Mouse (Mus musculus) CH12.LX (cell line): ENCODE results near the gene Hnrnpa3. TPM values are rescaled to one million over a fixed set of nuclear protein-coding genes. Genes with fewer than 3 reads are reported as not detected.

Experiments used
- DNase-seq: peaks from one replicate; pipeline ENCODE4 v3.0.0-alpha.2; 2013; ENCODE audit errors: extremely low read depth
- H3K27ac ChIP-seq: 2 replicates; pipeline ENCODE4 v1.5.1; 2012; ENCODE audit warnings: low read depth, mild to moderate bottlenecking, control low read depth, moderate library complexity; ENCODE audit not compliant: insufficient read depth
- H3K27me3 ChIP-seq: replicated peaks from 2 replicates; pipeline ENCODE3; 2012; ENCODE audit warnings: inconsistent platforms
- H3K36me3 ChIP-seq, 2 experiments: replicated peaks in 1 of 2; 2 replicates each; pipeline versions ENCODE3 to v1.6.1; 2012; ENCODE audit warnings: inconsistent platforms in 1 of 2, low read length in 1 of 2, mild to moderate bottlenecking in 1 of 2, mixed read lengths in 1 of 2, moderate library complexity in 1 of 2; ENCODE audit not compliant: control insufficient read depth in 1 of 2, insufficient read depth in 1 of 2
- H3K4me1 ChIP-seq, 2 experiments: 2 replicates each; pipeline ENCODE4 v1.6.1; 2012; ENCODE audit warnings: inconsistent platforms in 1 of 2, moderate library complexity in 1 of 2; ENCODE audit not compliant: insufficient read depth in 2 of 2, control insufficient read depth in 1 of 2
- H3K4me2 ChIP-seq: 2 replicates; pipeline ENCODE4 v1.6.1; 2012; ENCODE audit warnings: low read depth, mild to moderate bottlenecking, control low read depth; ENCODE audit not compliant: poor library complexity, insufficient read depth, severe bottlenecking
- H3K4me3 ChIP-seq, 3 experiments: fragments of 150-350 bp in 1 of 3; sonication (generic) in 1 of 3; replicated peaks in 1 of 3; 2 replicates each; pipeline versions ENCODE3 to v1.5.1; 2011 to 2012; ENCODE audit warnings: low read depth in 2 of 3, low read length in 2 of 3, mild to moderate bottlenecking in 2 of 3, moderate library complexity in 2 of 3, control low read depth in 1 of 3, improper control_type of control experiment in 1 of 3, inconsistent platforms in 1 of 3, mixed read lengths in 1 of 3; ENCODE audit not compliant: poor library complexity in 1 of 3
- H3K79me2 ChIP-seq: replicated peaks from 2 replicates; pipeline ENCODE4 v1.6.1; 2012; ENCODE audit warnings: mild to moderate bottlenecking, moderate library complexity; ENCODE audit not compliant: control insufficient read depth, poor library complexity, insufficient read depth, severe bottlenecking; ENCODE audit errors: extremely low read depth
- H3K9ac ChIP-seq: 2 replicates; pipeline ENCODE4 v1.6.1; 2012; ENCODE audit warnings: low read depth, mild to moderate bottlenecking, control low read depth, moderate library complexity; ENCODE audit not compliant: insufficient read depth
- H3K9me3 ChIP-seq: replicated peaks from 2 replicates; pipeline ENCODE3; 2012; ENCODE audit warnings: low read length, inconsistent platforms, mixed read lengths
- BHLHE40 ChIP-seq: IDR thresholded peaks from 2 replicates; pipeline ENCODE4 v1.6.1; 2011; ENCODE audit warnings: mild to moderate bottlenecking, low read depth, low read length, improper control_type of control experiment
- CHD1 ChIP-seq: IDR thresholded peaks from 2 replicates; pipeline ENCODE4 v1.6.1; 2012; ENCODE audit warnings: low read depth, low read length, improper control_type of control experiment, inconsistent platforms
- E2F4 ChIP-seq: IDR thresholded peaks from 2 replicates; pipeline ENCODE4 v1.6.1; 2011; ENCODE audit warnings: low read depth, low read length, improper control_type of control experiment; ENCODE audit not compliant: insufficient replicate concordance
- ELF1 ChIP-seq: IDR thresholded peaks from 2 replicates; pipeline ENCODE4 v1.6.1; 2014; ENCODE audit warnings: low read depth, mild to moderate bottlenecking, inconsistent platforms, low read length, improper control_type of control experiment
- EP300 ChIP-seq: IDR thresholded peaks from 2 replicates; pipeline ENCODE4 v1.6.1; 2011; ENCODE audit warnings: low read length, improper control_type of control experiment
- GABPA ChIP-seq: IDR thresholded peaks from 2 replicates; pipeline ENCODE4 v1.6.1; 2012; ENCODE audit warnings: low read depth, low read length, improper control_type of control experiment, inconsistent platforms; ENCODE audit not compliant: insufficient replicate concordance
- HCFC1 ChIP-seq: IDR thresholded peaks from 2 replicates; pipeline ENCODE4 v1.6.1; 2012; ENCODE audit warnings: low read depth, mild to moderate bottlenecking, inconsistent platforms, low read length, improper control_type of control experiment
- IRF4 ChIP-seq: IDR thresholded peaks from 2 replicates; pipeline ENCODE4 v1.6.1; 2014; ENCODE audit warnings: low read depth, mild to moderate bottlenecking, inconsistent platforms, low read length, improper control_type of control experiment
- JUND ChIP-seq: conservative IDR thresholded peaks from 2 replicates; pipeline ENCODE4 v1.6.1; 2011; ENCODE audit warnings: low read depth, low read length, improper control_type of control experiment
- MAFK ChIP-seq: IDR thresholded peaks from 2 replicates; pipeline ENCODE4 v1.6.1; 2011; ENCODE audit warnings: low read length, improper control_type of control experiment; ENCODE audit not compliant: insufficient replicate concordance
- MAX ChIP-seq: IDR thresholded peaks from 2 replicates; pipeline ENCODE4 v1.6.1; 2011; ENCODE audit warnings: low read length, improper control_type of control experiment
- MAZ ChIP-seq: IDR thresholded peaks from 2 replicates; pipeline ENCODE4 v1.6.1; 2012; ENCODE audit warnings: low read depth, mild to moderate bottlenecking, inconsistent platforms, low read length, improper control_type of control experiment, moderate library complexity
- MEF2A ChIP-seq: IDR thresholded peaks from 2 replicates; pipeline ENCODE4 v1.6.1; 2014; ENCODE audit warnings: low read depth, mild to moderate bottlenecking, inconsistent platforms, low read length, improper control_type of control experiment, borderline replicate concordance
- MXI1 ChIP-seq: IDR thresholded peaks from 2 replicates; pipeline ENCODE4 v1.6.1; 2011; ENCODE audit warnings: mild to moderate bottlenecking, low read depth, low read length, improper control_type of control experiment
- MYC ChIP-seq: IDR thresholded peaks from 2 replicates; pipeline ENCODE4 v1.6.1; 2011; ENCODE audit warnings: low read depth, mild to moderate bottlenecking, improper control_type of control experiment, low read length
- NELFE ChIP-seq: IDR thresholded peaks from 2 replicates; pipeline ENCODE4 v1.6.1; 2011; ENCODE audit warnings: low read depth, low read length, improper control_type of control experiment
- NRF1 ChIP-seq: IDR thresholded peaks from 2 replicates; pipeline ENCODE4 v1.6.1; 2014; ENCODE audit warnings: low read depth, mild to moderate bottlenecking, inconsistent platforms, low read length, improper control_type of control experiment, moderate library complexity
- PAX5 ChIP-seq: IDR thresholded peaks from 2 replicates; pipeline ENCODE4 v1.6.1; 2012; ENCODE audit warnings: low read length, inconsistent platforms, mixed read lengths
- POLR2A ChIP-seq: IDR thresholded peaks from 2 replicates; pipeline ENCODE4 v1.6.1; 2011; ENCODE audit warnings: low read depth, mild to moderate bottlenecking, improper control_type of control experiment, low read length
- POLR2AphosphoS2 ChIP-seq: IDR thresholded peaks from 2 replicates; pipeline ENCODE4 v1.6.1; 2011; ENCODE audit warnings: low read depth, low read length, improper control_type of control experiment
- RCOR1 ChIP-seq: conservative IDR thresholded peaks from 2 replicates; pipeline ENCODE4 v1.6.1; 2012; ENCODE audit warnings: low read depth, mild to moderate bottlenecking, inconsistent platforms, low read length, improper control_type of control experiment
- SIN3A ChIP-seq: IDR thresholded peaks from 2 replicates; pipeline ENCODE4 v1.6.1; 2012; ENCODE audit warnings: low read length, improper control_type of control experiment, inconsistent platforms
- TBP ChIP-seq: conservative IDR thresholded peaks from 2 replicates; pipeline ENCODE4 v1.6.1; 2011; ENCODE audit warnings: low read depth, low read length, improper control_type of control experiment
- TCF12 ChIP-seq: IDR thresholded peaks from 2 replicates; pipeline ENCODE4 v1.6.1; 2014; ENCODE audit warnings: low read depth, mild to moderate bottlenecking, inconsistent platforms, low read length, improper control_type of control experiment
- UBTF ChIP-seq: IDR thresholded peaks from 2 replicates; pipeline ENCODE4 v1.6.1; 2012; ENCODE audit warnings: low read depth, mild to moderate bottlenecking, inconsistent platforms, low read length, improper control_type of control experiment, moderate library complexity
- USF1 ChIP-seq: IDR thresholded peaks from 2 replicates; pipeline ENCODE4 v1.6.1; 2014; ENCODE audit warnings: low read depth, mild to moderate bottlenecking, inconsistent platforms, low read length, improper control_type of control experiment
- ZC3H11A ChIP-seq: IDR thresholded peaks from 2 replicates; pipeline ENCODE4 v1.6.1; 2012; ENCODE audit warnings: low read depth, mild to moderate bottlenecking, inconsistent platforms, low read length, improper control_type of control experiment
- ZKSCAN1 ChIP-seq: IDR thresholded peaks from 2 replicates; pipeline ENCODE4 v1.6.1; 2012; ENCODE audit warnings: low read depth, inconsistent platforms, low read length, improper control_type of control experiment, borderline replicate concordance
- ZMIZ1 ChIP-seq: IDR thresholded peaks from 2 replicates; pipeline ENCODE4 v1.6.1; 2012; ENCODE audit warnings: low read depth, mild to moderate bottlenecking, inconsistent platforms, low read length, improper control_type of control experiment
- ZNF384 ChIP-seq: IDR thresholded peaks from 2 replicates; pipeline ENCODE4 v1.6.1; 2012; ENCODE audit warnings: low read depth, low read length, improper control_type of control experiment, inconsistent platforms
- dilution Hi-C: fragments of 300-500 bp; cut with MboI; formaldehyde crosslinking; loops from 2 replicates; pipeline ENCODE4 v1.14.3; 2020; ENCODE audit warnings: low sequenced_read_pairs; ENCODE audit not compliant: extremely low pct_unique_long_range_greater_than_20kb, extremely low pct_ligation_motif_present
- in situ Hi-C: fragments of 300-500 bp; cut with MboI; formaldehyde crosslinking; loops from 3 replicates; pipeline ENCODE4 v1.14.3; 2019; ENCODE audit warnings: low sequenced_read_pairs, low pct_ligation_motif_present, low pct_unique_long_range_greater_than_20kb, mixed read lengths
- polyA plus RNA-seq: library from polyadenylated mRNA; unstranded; fragments of >175 nt; gene quantifications from 2 replicates; pipeline ENCODE4 v1.2.1, GENCODE M21; 2012; ENCODE audit warnings: low read depth; ENCODE audit not compliant: insufficient read length
- total RNA-seq, 2 experiments: library from RNA; depleted of rRNA; stranded (reverse); fragments of 300-350 nt in 1 of 2; fragments of >200 nt in 1 of 2; gene quantifications; 2 replicates each; pipeline ENCODE4 v1.2.3; 2012 to 2014

The Hnrnpa3 gene
- total and polyA plus RNA-seq, 3 experiments: 83.1 to 373 (median 229) TPM

DNA sequence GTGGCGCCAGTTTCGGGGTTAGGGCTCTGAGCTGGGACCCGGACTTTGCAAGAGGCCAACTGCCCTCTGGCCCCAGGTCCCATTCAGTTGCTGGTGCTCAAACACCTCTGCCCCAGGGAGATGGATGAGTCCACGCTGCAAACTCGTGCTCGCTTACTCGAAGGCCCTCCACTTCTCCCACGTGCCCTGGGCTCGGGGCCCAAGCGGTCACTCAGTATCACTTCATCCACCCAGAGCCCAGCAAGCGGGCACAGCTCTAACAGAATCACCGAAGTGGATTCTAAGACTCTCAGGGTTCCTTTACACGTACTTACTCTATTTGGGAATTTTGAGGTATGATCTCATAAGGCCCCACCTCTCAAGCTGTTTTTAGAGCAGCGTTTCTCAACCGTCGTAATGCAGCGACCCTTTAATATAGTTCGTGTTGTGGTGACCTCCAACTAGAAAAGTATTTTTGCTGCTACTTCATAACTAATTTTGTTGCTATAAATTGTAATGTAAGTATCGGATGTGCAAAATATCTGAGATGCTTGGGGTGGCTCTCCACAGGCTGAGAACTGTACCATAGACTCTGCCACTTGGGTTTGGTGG lies 46.2 kb downstream of the Hnrnpa3 start:
- TF ChIP-seq MAZ (peak; percentile 66; the same call in 1 of the 2 replicates), TCF12 (0 out of 2 replicates have a peak, but pooled peaks have one; percentile 18), CHD1 (0 out of 2 replicates have a peak, but pooled peaks have one; percentile 77), MXI1 (peak; percentile 89), GABPA (no peak), NRF1 (no peak), USF1 (no peak), BHLHE40 (peak; percentile 57; the same call in 1 of the 2 replicates), NELFE (peak; percentile 36; the same call in 1 of the 2 replicates), ELF1 (no peak), MYC (peak; percentile 94), ZNF384 (no peak), MAX (peak; percentile 95), EP300 (0 out of 2 replicates have a peak, but pooled peaks have one; percentile 25), ZC3H11A (no peak), RCOR1 (no peak)
- no peak for DNase-seq

GRCm38 (mm10) chr2:75706435-75706834 lies 47.4 kb downstream of the Hnrnpa3 start:
- H3K36me3 ChIP-seq: peaks cover 0 to 11% of the 10 kb centered on the region in 2 experiments
- DNase-seq: no peak
- H3K79me2 ChIP-seq: peaks cover 23% of the 10 kb centered on the region
- in situ Hi-C loops (loop anchor here (10.0 kb wide), 1 partner anchor 58 kb away; no protein-coding TSS in a partner anchor), dilution Hi-C loops (no loop called here)
- peak overlapping the region; percentile 86 for H3K4me2 ChIP-seq
- H3K27ac ChIP-seq: peak overlapping the region; percentile 33; the same call in 1 of the 2 replicates
- peaks cover 8% of the 10 kb centered on the region for H3K9me3 ChIP-seq
- H3K27me3 ChIP-seq: no peaks in the 10 kb centered on the region
- H3K9ac ChIP-seq: peak overlapping the region; percentile 43; the same call in 1 of the 2 replicates
- H3K4me3 ChIP-seq: peak overlapping the region in 1 of 3 experiments; percentile 33
- H3K4me1 ChIP-seq: peaks cover 0 to 32% of the 10 kb centered on the region in 2 experiments; a peak in 3 of 4 replicates
- TF ChIP-seq MAX (peak; percentile 34; the same call in 1 of the 2 replicates), JUND (no peak), MEF2A (no peak), ZMIZ1 (no peak), POLR2AphosphoS2 (no peak), UBTF (no peak), MXI1 (no peak), TBP (no peak), SIN3A (no peak), ZKSCAN1 (no peak), NRF1 (no peak), USF1 (no peak), ZNF384 (no peak), MAFK (no peak), HCFC1 (no peak), BHLHE40 (peak; percentile 64), MYC (0 out of 2 replicates have a peak, but pooled peaks have one; percentile 51), PAX5 (no peak), IRF4 (peak; percentile 42; the same call in 1 of the 2 replicates), MAZ (no peak), TCF12 (no peak), POLR2A (0 out of 2 replicates have a peak, but pooled peaks have one; percentile 32), E2F4 (no peak)

More for the DNA sequence above, 46.2 kb downstream of the Hnrnpa3 start:
- Histone ChIP-seq H3K9ac (peak overlapping the region; percentile 68), H3K9me3 (peaks cover 8% of the 10 kb centered on the region), H3K27ac (peak overlapping the region; percentile 66), H3K36me3 (peaks cover 0 to 20% of the 10 kb centered on the region in 2 experiments), H3K4me2 (peak overlapping the region; percentile 40), H3K79me2 (peaks cover 33% of the 10 kb centered on the region), H3K27me3 (no peaks in the 10 kb centered on the region), H3K4me1 (peaks cover 3 to 43% of the 10 kb centered on the region in 2 experiments; a peak in 3 of 4 replicates), H3K4me3 (peak overlapping the region; percentile 40 to 97 (median 63))
- dilution Hi-C loops (no loop called here), in situ Hi-C loops (loop anchor here (10.0 kb wide), 1 partner anchor 60 kb away; no protein-coding TSS in a partner anchor)
